9 mouse cellular contexts compared by ENCODE assay signal in the genomic region with DNA sequence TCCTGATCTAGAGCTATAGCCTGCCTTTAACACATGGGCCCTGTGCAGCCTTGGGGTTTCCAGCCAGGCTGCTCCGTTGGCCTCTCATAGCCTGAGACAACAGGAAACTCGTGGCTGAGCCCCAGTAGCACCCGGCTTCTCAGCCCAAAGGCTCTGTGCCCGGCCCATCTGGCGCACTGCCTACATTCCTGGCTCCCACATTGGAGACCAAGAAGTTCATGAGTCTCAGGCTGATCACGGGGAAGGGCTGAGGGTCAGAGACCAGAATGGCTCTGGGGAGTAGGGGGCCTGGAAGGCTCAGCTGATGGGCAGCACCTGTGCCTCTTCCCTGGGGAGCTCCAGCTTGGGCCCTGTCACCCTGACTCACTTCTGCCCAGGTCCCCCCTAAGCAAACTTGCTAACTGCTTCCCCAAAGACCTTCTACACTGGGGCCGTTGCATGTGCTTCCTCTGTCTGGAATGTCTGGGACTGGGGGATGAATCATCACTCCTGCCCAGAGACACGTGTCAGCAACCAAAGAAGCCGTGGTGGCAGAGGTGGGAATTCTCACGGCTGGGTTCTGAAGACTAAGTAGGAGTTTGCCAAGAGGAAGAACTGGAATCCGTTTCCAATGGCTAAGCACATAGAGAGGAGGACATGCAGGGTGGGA. TPM values are rescaled to one million over a fixed set of nuclear protein-coding genes. Genes with fewer than 3 reads are reported as not detected.
DNase-seq lines count a peak whose midpoint lies in the region; ATAC-seq lines count a peak whose summit lies in the region.
"Had no signal": no experiment of that assay in that cellular context is flagged by ENCODE, and none has a peak within 500 bp of the region (broad histone marks: within the 10 kb centered on the region; RNA-seq: fewer than 3 reads in every experiment).

No protein-coding gene starts in this region.

- no peak overlapping the region for H3K4me3 ChIP-seq in hindbrain, embryonic 14.5 days (replicated peaks; ENCODE audit: low read length)
- no peak overlapping the region for H3K4me3 ChIP-seq in hindbrain, embryonic 11.5 days (ENCODE audit: low read depth, low read length)

- ATAC-seq in hindbrain, embryonic 14.5 days (ENCODE audit: low FRiP score), result no peak
- ATAC-seq in hindbrain, embryonic 11.5 days (ENCODE audit: low FRiP score), result no peak

- H3K27me3 ChIP-seq in hindbrain, embryonic 14.5 days (ENCODE audit: control insufficient read depth, insufficient read depth, low read length), result peaks cover 4% of the 10 kb centered on the region; the same call in 1 of the 2 replicates
- peaks cover 5% of the 10 kb centered on the region; the same call in 1 of the 2 replicates for H3K27me3 ChIP-seq in hindbrain, embryonic 11.5 days (ENCODE audit: control insufficient read depth, insufficient read depth, low read length)

- DNase-seq in hindbrain, embryonic 14.5 days (ENCODE audit: low spot score), result peak; percentile 36
- DNase-seq in hindbrain, embryonic 11.5 days (ENCODE audit: low spot score), result no peak
- DNase-seq in adrenal gland, adult 18-20 months (ENCODE audit: low spot score in 2 of 2), result peak; percentile 69 to 73
- DNase-seq in gastrocnemius, postnatal 14 days, result peak; percentile 85
- DNase-seq in kidney, postnatal 25 days, result peak; percentile 96
- DNase-seq in urinary bladder, postnatal 25 days (ENCODE audit: low spot score), result peak; percentile 57
- no peak for DNase-seq in natural killer cell, adult 2 months (ENCODE audit: low spot score in 2 of 2)
- DNase-seq in right cerebral cortex, postnatal 36 days (ENCODE audit: low spot score in 2 of 2), result no peak

- intact Hi-C loops in gastrocnemius, postnatal 14 days (cut with DNase I; ENCODE audit: low total_unique reads), result no loop called here

- H3K9me3 ChIP-seq in hindbrain, embryonic 14.5 days (ENCODE audit: control insufficient read depth, low read length), result no peaks in the 10 kb centered on the region
- no peaks in the 10 kb centered on the region for H3K9me3 ChIP-seq in hindbrain, embryonic 11.5 days (ENCODE audit: control insufficient read depth, low read length)
- H3K9me3 ChIP-seq: G1E had no signal

- H3K36me3 ChIP-seq in hindbrain, embryonic 14.5 days (replicated peaks; ENCODE audit: control insufficient read depth, insufficient read depth), result no peaks in the 10 kb centered on the region
- H3K36me3 ChIP-seq in hindbrain, embryonic 11.5 days (ENCODE audit: control insufficient read depth, insufficient read depth, low read length), result no peaks in the 10 kb centered on the region
- H3K36me3 ChIP-seq: G1E had no signal

- H3K4me2 ChIP-seq in hindbrain, embryonic 14.5 days (replicated peaks), result no peak overlapping the region
- H3K4me2 ChIP-seq in hindbrain, embryonic 11.5 days (replicated peaks; ENCODE audit: low read depth, low read length), result no peak overlapping the region

- WGBS in hindbrain, embryonic 14.5 days, result 63% methylated on average over 11 of the region's 11 CpGs
- WGBS in hindbrain, embryonic 11.5 days, result 76% methylated on average over 11 of the region's 11 CpGs

- no peaks in the 10 kb centered on the region for H3K4me1 ChIP-seq in hindbrain, embryonic 14.5 days (replicated peaks; ENCODE audit: control insufficient read depth, insufficient read depth, low read length)
- no peaks in the 10 kb centered on the region for H3K4me1 ChIP-seq in hindbrain, embryonic 11.5 days (replicated peaks; ENCODE audit: control insufficient read depth, insufficient read depth, low read length)

- no peak overlapping the region for H3K27ac ChIP-seq in hindbrain, embryonic 14.5 days
- no peak overlapping the region for H3K27ac ChIP-seq in hindbrain, embryonic 11.5 days (ENCODE audit: low read depth, low read length)

- H3K9ac ChIP-seq in hindbrain, embryonic 14.5 days, result no peak overlapping the region
- H3K9ac ChIP-seq in hindbrain, embryonic 11.5 days (ENCODE audit: low read depth, low read length), result no peak overlapping the region

RNA-seq across cellular contexts. Expression of gene Myo7a, which starts 2.2 kb away (rescaled TPM):
- 20.0 and 24.3 TPM in 2 replicates for polyA plus RNA-seq in hindbrain, embryonic 14.5 days (2014; fragmentation: Nextera tagmentation; extraction: Ambion mirVana)
- polyA plus RNA-seq in hindbrain, embryonic 11.5 days (2014; fragmentation: Nextera tagmentation; extraction: Ambion mirVana), result 10.7 and 15.2 TPM in 2 replicates
- total RNA-seq in adrenal gland, adult 18-20 months (2021), result 100 to 1,000 TPM; 117 to 127 TPM
- 1 to 10 TPM; 4.6 to 5.4 TPM for total RNA-seq in gastrocnemius, postnatal 14 days (2021)

RNA-seq across cellular contexts. Expression of gene Omp, which starts 28.2 kb away (rescaled TPM):
- polyA plus RNA-seq in hindbrain, embryonic 14.5 days (2014; fragmentation: Nextera tagmentation; extraction: Ambion mirVana), result 0.31 and 0.32 TPM in 2 replicates
- 0.24 and 0.25 TPM in 2 replicates for polyA plus RNA-seq in hindbrain, embryonic 11.5 days (2014; fragmentation: Nextera tagmentation; extraction: Ambion mirVana)
- total RNA-seq in adrenal gland, adult 18-20 months (2021), result 1 to 10 TPM in 1 of 2 experiments, not detected in 1; 4.4 TPM
- total RNA-seq in gastrocnemius, postnatal 14 days (2021), result under 1 TPM in 1 of 2 experiments, not detected in 1; 0.13 TPM
- polyA plus RNA-seq: G1E had no signal

Comparison
In these comparisons a context has a peak if more than half of its experiments do, and no peak if none do; other contexts are left out.
1. DNase-seq: peak in hindbrain, embryonic 14.5 days (single experiment), adrenal gland, adult 18-20 months (2 of 2), gastrocnemius, postnatal 14 days (single experiment), kidney, postnatal 25 days (2 of 2) and urinary bladder, postnatal 25 days (single experiment); none in hindbrain, embryonic 11.5 days (single experiment), natural killer cell, adult 2 months (0 of 2) and right cerebral cortex, postnatal 36 days (0 of 2).
2. RNA of gene Myo7a, which starts 2.2 kb away (total RNA-seq): 117 to 127 TPM in adrenal gland, adult 18-20 months; 4.6 to 5.4 TPM in gastrocnemius, postnatal 14 days; every median in the first group is over 10 times any median in the second.